Mouse (Mus musculus): ENCODE data around the gene Mindy1. TPM values are rescaled to one million over a fixed set of nuclear protein-coding genes. Genes with fewer than 3 reads are reported as not detected.
A peak's percentile ranks its signal among the peaks of the same experiment; 100 is the strongest.

The Mindy1 gene
- polyA plus RNA-seq, 1 experiment = 33.3 TPM

DNA sequence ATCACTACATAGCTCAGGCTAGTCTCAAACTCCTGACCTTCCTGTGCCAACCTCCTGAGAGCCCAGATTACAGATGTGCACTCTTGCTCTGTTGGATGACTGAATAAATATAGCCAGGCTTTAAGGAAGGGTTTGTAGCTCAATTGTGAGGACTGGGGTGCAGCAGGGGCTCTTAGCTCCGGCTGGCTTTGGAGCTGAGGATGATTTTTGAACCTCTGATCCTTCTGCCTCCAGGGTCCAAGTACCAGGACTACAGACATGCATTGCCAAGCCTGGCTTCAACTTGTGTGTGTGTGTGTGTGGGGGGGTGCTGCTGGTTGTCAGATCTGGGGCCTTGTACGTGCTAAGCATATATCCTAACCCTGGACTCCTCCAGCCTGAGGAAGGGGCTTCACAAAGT, 11.8 kb downstream of the Mindy1 start:
- Histone ChIP-seq H3K27me3 (ENCODE audit: control insufficient read depth, insufficient read depth, insufficient read length) (no peaks in the 10 kb centered on the region), H3ac (ENCODE audit: control insufficient read depth, insufficient read length) (no peak overlapping the region), H3K36me3 (ENCODE audit: control insufficient read depth, insufficient read depth) (peaks cover 11% of the 10 kb centered on the region), H3K79me2 (ENCODE audit: control insufficient read depth, insufficient read depth) (no peaks in the 10 kb centered on the region), H3K4me2 (ENCODE audit: low read depth) (peak overlapping the region; percentile 49), H3K4me3 (no peak overlapping the region)
- TF ChIP-seq CEBPB (IDR thresholded peaks at IDR 0.05; ENCODE audit: insufficient read depth, poor library complexity, severe bottlenecking) (no peak), REST (IDR thresholded peaks at IDR 0.05; ENCODE audit: insufficient read depth, insufficient read length) (no peak), MYOG (IDR thresholded peaks at IDR 0.05; ENCODE audit: control insufficient read depth in 1 of 3, insufficient read depth in 1 of 3, insufficient read length in 2 of 3, low read depth in 2 of 3) (no peak), POLR2AphosphoS2 (IDR thresholded peaks at IDR 0.05; ENCODE audit: insufficient read length, low read depth) (no peak), SRF (IDR thresholded peaks at IDR 0.05; ENCODE audit: control insufficient read depth, insufficient read length, low read depth) (no peak), POLR2A (IDR thresholded peaks at IDR 0.05; ENCODE audit: insufficient read length, low read depth) (no peak), USF1 (IDR thresholded peaks at IDR 0.05; ENCODE audit: low read depth) (no peak), MYOD1 (IDR thresholded peaks at IDR 0.05; ENCODE audit: control insufficient read depth in 1 of 3, insufficient read length in 2 of 3, low read depth in 2 of 3) (no peak), TCF3 (IDR thresholded peaks at IDR 0.05; ENCODE audit: insufficient read length, low read depth) (no peak), TCF12 (IDR thresholded peaks at IDR 0.05; ENCODE audit: insufficient read depth, poor library complexity, severe bottlenecking) (no peak), E2F4 (IDR thresholded peaks at IDR 0.05; ENCODE audit: insufficient read depth) (no peak), MAX (IDR thresholded peaks at IDR 0.05; ENCODE audit: low read depth) (no peak)

GRCm38 (mm10) chr3:95293537-95293936, 12.4 kb downstream of the Mindy1 start:
- Histone ChIP-seq H3K4me2 (ENCODE audit: low read depth) (peak overlapping the region; percentile 49), H3K79me2 (ENCODE audit: control insufficient read depth, insufficient read depth) (no peaks in the 10 kb centered on the region), H3K27me3 (ENCODE audit: control insufficient read depth, insufficient read depth, insufficient read length) (no peaks in the 10 kb centered on the region), H3K36me3 (ENCODE audit: control insufficient read depth, insufficient read depth) (peaks cover 11% of the 10 kb centered on the region), H3K4me3 (no peak overlapping the region), H3ac (ENCODE audit: control insufficient read depth, insufficient read length) (no peak overlapping the region)
- TF ChIP-seq CEBPB (IDR thresholded peaks at IDR 0.05; ENCODE audit: insufficient read depth, poor library complexity, severe bottlenecking) (peak; percentile 62; the same call in 1 of the 2 replicates), MYOD1 (IDR thresholded peaks at IDR 0.05; ENCODE audit: control insufficient read depth in 1 of 3, insufficient read length in 2 of 3, low read depth in 2 of 3) (peak; percentile 59 to 95 (median 85)), MYOG (IDR thresholded peaks at IDR 0.05; ENCODE audit: control insufficient read depth in 1 of 3, insufficient read depth in 1 of 3, insufficient read length in 2 of 3, low read depth in 2 of 3) (peak; percentile 73 to 92 (median 76)), REST (IDR thresholded peaks at IDR 0.05; ENCODE audit: insufficient read depth, insufficient read length) (no peak), TCF3 (IDR thresholded peaks at IDR 0.05; ENCODE audit: insufficient read length, low read depth) (peak; percentile 42)

DNA sequence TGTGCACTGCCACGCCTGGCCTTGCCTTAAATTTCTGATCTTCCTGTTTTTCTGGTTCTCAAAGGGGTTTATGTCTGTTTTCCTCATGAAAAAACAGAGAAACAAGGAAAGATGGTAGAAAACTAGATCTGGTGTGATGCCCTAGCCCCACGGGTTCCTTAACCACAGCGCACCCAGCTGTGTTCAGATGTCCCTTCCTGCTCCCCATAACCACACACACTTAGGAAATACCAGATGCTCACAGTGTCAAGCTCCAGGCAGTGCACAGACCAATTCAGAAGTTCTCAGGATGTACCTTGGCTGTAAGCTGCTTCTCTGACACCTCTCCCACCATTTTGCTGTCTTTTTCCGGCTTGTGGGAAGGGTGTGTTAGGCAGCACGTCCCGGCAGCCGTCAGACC, 13.2 kb downstream of the Mindy1 start:
- Histone ChIP-seq H3K4me3 (no peak overlapping the region), H3K79me2 (ENCODE audit: control insufficient read depth, insufficient read depth) (no peaks in the 10 kb centered on the region), H3ac (ENCODE audit: control insufficient read depth, insufficient read length) (no peak overlapping the region), H3K27me3 (ENCODE audit: control insufficient read depth, insufficient read depth, insufficient read length) (no peaks in the 10 kb centered on the region), H3K4me2 (ENCODE audit: low read depth) (no peak overlapping the region), H3K36me3 (ENCODE audit: control insufficient read depth, insufficient read depth) (peaks cover 11% of the 10 kb centered on the region)
- TF ChIP-seq POLR2A (IDR thresholded peaks at IDR 0.05; ENCODE audit: insufficient read length, low read depth) = no peak
- no peak for TF ChIP-seq USF1 (IDR thresholded peaks at IDR 0.05; ENCODE audit: low read depth)
- no peak for TF ChIP-seq MYOG (IDR thresholded peaks at IDR 0.05; ENCODE audit: control insufficient read depth in 1 of 3, insufficient read depth in 1 of 3, insufficient read length in 2 of 3, low read depth in 2 of 3)

- Histone ChIP-seq H3K36me3 (ENCODE audit: control insufficient read depth, insufficient read depth) (peaks cover 11% of the 10 kb centered on the region), H3K79me2 (ENCODE audit: control insufficient read depth, insufficient read depth) (no peaks in the 10 kb centered on the region), H3K27me3 (ENCODE audit: control insufficient read depth, insufficient read depth, insufficient read length) (no peaks in the 10 kb centered on the region), H3K4me3 (no peak overlapping the region), H3ac (ENCODE audit: control insufficient read depth, insufficient read length) (no peak overlapping the region), H3K4me2 (ENCODE audit: low read depth) (no peak overlapping the region)
- TF ChIP-seq TCF3 (IDR thresholded peaks at IDR 0.05; ENCODE audit: insufficient read length, low read depth) (no peak), MYOG (IDR thresholded peaks at IDR 0.05; ENCODE audit: control insufficient read depth in 1 of 3, insufficient read depth in 1 of 3, insufficient read length in 2 of 3, low read depth in 2 of 3) (peak in 1 of 3 experiments; percentile 67), E2F4 (IDR thresholded peaks at IDR 0.05; ENCODE audit: insufficient read depth) (no peak), MYOD1 (IDR thresholded peaks at IDR 0.05; ENCODE audit: control insufficient read depth in 1 of 3, insufficient read length in 2 of 3, low read depth in 2 of 3) (peak in 1 of 3 experiments; percentile 73), POLR2AphosphoS2 (IDR thresholded peaks at IDR 0.05; ENCODE audit: insufficient read length, low read depth) (no peak), MAX (IDR thresholded peaks at IDR 0.05; ENCODE audit: low read depth) (no peak), REST (IDR thresholded peaks at IDR 0.05; ENCODE audit: insufficient read depth, insufficient read length) (no peak)
Observed at GRCm38 (mm10) chr3:95294718-95295117, 13.6 kb downstream of the Mindy1 start.

DNA sequence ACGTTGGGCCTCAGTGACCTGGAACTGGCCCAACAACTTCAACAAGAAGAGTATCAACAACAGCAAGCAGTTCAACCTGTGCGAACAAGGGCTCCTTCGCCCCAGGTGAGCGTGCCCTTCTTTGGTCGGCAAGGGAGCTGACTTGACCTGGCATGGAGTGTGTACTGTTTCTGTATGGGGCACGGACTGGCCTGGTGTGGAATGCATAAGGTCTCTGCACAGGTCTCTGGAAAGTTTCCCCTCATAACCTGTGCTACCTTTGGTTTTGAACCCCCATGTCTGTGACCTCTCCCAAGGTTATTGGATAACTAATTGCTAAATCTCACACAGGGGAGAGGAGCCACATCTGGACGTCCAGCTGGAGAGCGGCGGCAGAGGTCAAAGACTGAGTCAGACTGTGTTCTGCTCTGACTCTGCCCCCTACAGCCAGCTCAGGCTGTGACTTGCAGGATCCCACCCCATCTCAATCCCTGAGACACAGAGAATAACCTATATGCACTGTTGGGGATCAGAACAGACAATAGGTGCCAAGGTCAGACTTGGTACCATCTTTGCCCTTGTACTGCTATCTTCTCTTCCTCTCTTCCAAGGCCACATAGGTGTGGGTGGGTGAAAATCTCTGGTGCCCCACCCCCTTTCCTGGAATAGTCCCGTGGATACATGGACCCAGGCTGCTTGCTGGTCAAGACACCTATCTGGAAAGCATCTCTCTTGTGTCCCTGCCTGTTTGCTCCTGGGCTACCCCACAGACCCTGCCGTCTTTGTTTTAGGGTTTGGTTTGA, 14.4 kb downstream of the Mindy1 start:
- H3K36me3 ChIP-seq (ENCODE audit: control insufficient read depth, insufficient read depth) = peaks cover 11% of the 10 kb centered on the region
- no peaks in the 10 kb centered on the region for H3K27me3 ChIP-seq (ENCODE audit: control insufficient read depth, insufficient read depth, insufficient read length)
- H3K4me3 ChIP-seq = no peak overlapping the region
- no peak overlapping the region for H3K4me2 ChIP-seq (ENCODE audit: low read depth)
- H3ac ChIP-seq (ENCODE audit: control insufficient read depth, insufficient read length) = no peak overlapping the region
- TF ChIP-seq CEBPB (IDR thresholded peaks at IDR 0.05; ENCODE audit: insufficient read depth, poor library complexity, severe bottlenecking) (no peak), TCF3 (IDR thresholded peaks at IDR 0.05; ENCODE audit: insufficient read length, low read depth) (no peak), USF1 (IDR thresholded peaks at IDR 0.05; ENCODE audit: low read depth) (no peak), MYOD1 (IDR thresholded peaks at IDR 0.05; ENCODE audit: control insufficient read depth in 1 of 3, insufficient read length in 2 of 3, low read depth in 2 of 3) (no peak), MYOG (IDR thresholded peaks at IDR 0.05; ENCODE audit: control insufficient read depth in 1 of 3, insufficient read depth in 1 of 3, insufficient read length in 2 of 3, low read depth in 2 of 3) (no peak), REST (IDR thresholded peaks at IDR 0.05; ENCODE audit: insufficient read depth, insufficient read length) (no peak), POLR2AphosphoS2 (IDR thresholded peaks at IDR 0.05; ENCODE audit: insufficient read length, low read depth) (no peak), POLR2A (IDR thresholded peaks at IDR 0.05; ENCODE audit: insufficient read length, low read depth) (no peak), SRF (IDR thresholded peaks at IDR 0.05; ENCODE audit: control insufficient read depth, insufficient read length, low read depth) (no peak), MAX (IDR thresholded peaks at IDR 0.05; ENCODE audit: low read depth) (no peak), TCF12 (IDR thresholded peaks at IDR 0.05; ENCODE audit: insufficient read depth, poor library complexity, severe bottlenecking) (no peak), E2F4 (IDR thresholded peaks at IDR 0.05; ENCODE audit: insufficient read depth) (no peak)
- H3K79me2 ChIP-seq (ENCODE audit: control insufficient read depth, insufficient read depth) = no peaks in the 10 kb centered on the region
